Mouse (Mus musculus): Measurements from ENCODE around the gene Cd207. TPM values are rescaled to one million over a fixed set of nuclear protein-coding genes. Genes with fewer than 3 reads are reported as not detected.

The Cd207 gene
- polyA plus RNA-seq, 1 experiment from 2014 or later, result not detected

DNA sequence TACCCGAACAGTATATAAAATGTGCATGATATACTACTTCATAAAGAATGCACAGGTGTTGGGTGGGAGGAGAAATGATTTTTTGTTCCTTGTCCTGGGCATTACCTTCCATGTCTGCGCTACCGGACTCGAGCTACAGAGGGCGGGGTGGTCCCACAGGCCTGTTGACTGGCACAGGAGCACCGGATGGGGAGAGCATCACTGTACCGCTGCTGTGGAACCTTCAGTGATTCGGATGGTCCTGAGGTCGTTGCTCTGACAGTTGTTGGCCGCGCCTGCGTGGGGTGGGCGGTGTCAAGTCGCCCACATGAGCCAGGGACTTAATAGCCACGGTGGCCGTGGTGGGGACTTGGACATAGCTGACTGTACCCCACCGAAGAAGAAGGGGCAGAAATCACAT, 50.9 kb downstream of the Cd207 start:
- H3K27ac ChIP-seq (replicated peaks), result no peak overlapping the region
- no peaks in the 10 kb centered on the region for H3K36me3 ChIP-seq
- H3K4me2 ChIP-seq, result no peak overlapping the region
- WGBS, result 72% methylated on average over 17 of the region's 17 CpGs
- no peaks in the 10 kb centered on the region for H3K4me1 ChIP-seq (replicated peaks)
- H3K9me3 ChIP-seq, result no peaks in the 10 kb centered on the region
- no peak overlapping the region for H3K4me3 ChIP-seq
- H3K27me3 ChIP-seq, result no peaks in the 10 kb centered on the region
- no peak for ATAC-seq (ENCODE audit: low read depth)
- H3K9ac ChIP-seq, result no peak overlapping the region

Other genes with a start within 250 kb of the Cd207 start
- 79.0 and 79.2 TPM in 2 replicates for gene Tet3, start 218.8 kb downstream of the Cd207 start, polyA plus RNA-seq (2015; fragmentation: Nextera tagmentation; extraction: Ambion mirVana)
- gene Dguok, start 170.9 kb downstream of the Cd207 start, polyA plus RNA-seq (2015; fragmentation: Nextera tagmentation; extraction: Ambion mirVana), result 70.8 and 75.7 TPM in 2 replicates
- gene Actg2, start 141.6 kb downstream of the Cd207 start, polyA plus RNA-seq (2015; fragmentation: Nextera tagmentation; extraction: Ambion mirVana), result 1.9 and 2.0 TPM in 2 replicates
- 46.4 and 49.3 TPM in 2 replicates for gene Stambp, start 105.1 kb downstream of the Cd207 start, polyA plus RNA-seq (2015; fragmentation: Nextera tagmentation; extraction: Ambion mirVana)
- not detected in 2 replicates for gene Clec4f, start 21.7 kb downstream of the Cd207 start, polyA plus RNA-seq (2015; fragmentation: Nextera tagmentation; extraction: Ambion mirVana)
- gene Vax2, start 33.4 kb upstream of the Cd207 start, polyA plus RNA-seq (2015; fragmentation: Nextera tagmentation; extraction: Ambion mirVana), result 0.15 TPM in 1 of 2 replicates, not detected in the other
- gene Atp6v1b1, start 65.1 kb upstream of the Cd207 start, polyA plus RNA-seq (2015; fragmentation: Nextera tagmentation; extraction: Ambion mirVana), result not detected in 2 replicates
- not detected in 2 replicates for gene Ankrd53, start 84.8 kb upstream of the Cd207 start, polyA plus RNA-seq (2015; fragmentation: Nextera tagmentation; extraction: Ambion mirVana)
- gene Tex261, start 98.0 kb upstream of the Cd207 start, polyA plus RNA-seq (2015; fragmentation: Nextera tagmentation; extraction: Ambion mirVana), result 66.4 and 66.7 TPM in 2 replicates
- gene Nagk, start 117.1 kb upstream of the Cd207 start, polyA plus RNA-seq (2015; fragmentation: Nextera tagmentation; extraction: Ambion mirVana), result 86.3 and 91.3 TPM in 2 replicates
- gene Paip2b, start 153.9 kb upstream of the Cd207 start, polyA plus RNA-seq (2015; fragmentation: Nextera tagmentation; extraction: Ambion mirVana), result 23.2 and 23.9 TPM in 2 replicates
- gene Zfp638, start 189.3 kb upstream of the Cd207 start, polyA plus RNA-seq (2015; fragmentation: Nextera tagmentation; extraction: Ambion mirVana), result 77.2 and 84.7 TPM in 2 replicates

All from neural tube, embryonic 13.5 days (tissue).